Mouse (Mus musculus) heart, postnatal 0 days (tissue): ENCODE data around the gene Nectin4.

Source experiments
- CTCF ChIP-seq: IDR thresholded peaks from 2 replicates; pipeline ENCODE4 v1.5.1; 2016; ENCODE audit warnings: antibody characterized with exemption, control low read depth, low read depth
- EP300 ChIP-seq: IDR thresholded peaks from 2 replicates; pipeline ENCODE4 v1.6.1; 2016; ENCODE audit warnings: antibody characterized with exemption, low read depth

GRCm38 (mm10) chr1:171419291-171419882, 49.5 kb downstream of the Nectin4 start:
- no peak for TF ChIP-seq CTCF
- no peak for TF ChIP-seq EP300
